Mouse (Mus musculus): ENCODE data around the gene Tjp1. TPM values are rescaled to one million over a fixed set of nuclear protein-coding genes. Genes with fewer than 3 reads are reported as not detected.

The Tjp1 gene
- polyA plus RNA-seq, 1 experiment from 2014 or later, result 17.4 TPM

GRCm38 (mm10) chr7:65520622-65521021 lies 7.0 kb downstream of the Tjp1 start:
- Histone ChIP-seq H3K27me3 (replicated peaks; ENCODE audit: control insufficient read depth, insufficient read depth, low read length) (no peaks in the 10 kb centered on the region), H3K36me3 (ENCODE audit: control insufficient read depth, insufficient read depth, low read length) (no peaks in the 10 kb centered on the region), H3K9ac (ENCODE audit: low read depth, low read length) (no peak overlapping the region), H3K27ac (ENCODE audit: low read length) (no peak overlapping the region), H3K4me2 (ENCODE audit: low read depth, low read length) (no peak overlapping the region), H3K4me1 (ENCODE audit: control insufficient read depth, insufficient read depth, low read length) (peaks cover 5% of the 10 kb centered on the region; the same call in 1 of the 2 replicates), H3K9me3 (ENCODE audit: control insufficient read depth, low read length) (no peaks in the 10 kb centered on the region), H3K4me3 (ENCODE audit: low read length) (no peak overlapping the region)
- WGBS, result 93% methylated on average over 8 of the region's 8 CpGs
- no peak for ATAC-seq

GRCm38 (mm10) chr7:65519788-65520563 lies 7.6 kb downstream of the Tjp1 start:
- Histone ChIP-seq H3K4me1 (ENCODE audit: control insufficient read depth, insufficient read depth, low read length) (peaks cover 5% of the 10 kb centered on the region; the same call in 1 of the 2 replicates), H3K27ac (ENCODE audit: low read length) (no peak overlapping the region), H3K9ac (ENCODE audit: low read depth, low read length) (no peak overlapping the region), H3K36me3 (ENCODE audit: control insufficient read depth, insufficient read depth, low read length) (no peaks in the 10 kb centered on the region), H3K9me3 (ENCODE audit: control insufficient read depth, low read length) (no peaks in the 10 kb centered on the region), H3K4me3 (ENCODE audit: low read length) (no peak overlapping the region), H3K4me2 (ENCODE audit: low read depth, low read length) (no peak overlapping the region), H3K27me3 (replicated peaks; ENCODE audit: control insufficient read depth, insufficient read depth, low read length) (no peaks in the 10 kb centered on the region)
- peak; percentile 91 for ATAC-seq
- 23% methylated on average over 12 of the region's 12 CpGs for WGBS

- WGBS, result 45% methylated on average over 8 of the region's 8 CpGs
- H3K36me3 ChIP-seq (ENCODE audit: control insufficient read depth, insufficient read depth, low read length), result no peaks in the 10 kb centered on the region
- no peak overlapping the region for H3K4me2 ChIP-seq (ENCODE audit: low read depth, low read length)
- peaks cover 5% of the 10 kb centered on the region; the same call in 1 of the 2 replicates for H3K4me1 ChIP-seq (ENCODE audit: control insufficient read depth, insufficient read depth, low read length)
- ATAC-seq, result no peak
- H3K27ac ChIP-seq (ENCODE audit: low read length), result no peak overlapping the region
- H3K4me3 ChIP-seq (ENCODE audit: low read length), result no peak overlapping the region
- H3K9me3 ChIP-seq (ENCODE audit: control insufficient read depth, low read length), result no peaks in the 10 kb centered on the region
- H3K9ac ChIP-seq (ENCODE audit: low read depth, low read length), result no peak overlapping the region
- no peaks in the 10 kb centered on the region for H3K27me3 ChIP-seq (replicated peaks; ENCODE audit: control insufficient read depth, insufficient read depth, low read length)
Measured at GRCm38 (mm10) chr7:65516903-65517302, 10.7 kb downstream of the Tjp1 start.

- no peak overlapping the region for H3K27ac ChIP-seq (ENCODE audit: low read length)
- H3K9ac ChIP-seq (ENCODE audit: low read depth, low read length), result no peak overlapping the region
- no peak overlapping the region for H3K4me3 ChIP-seq (ENCODE audit: low read length)
- no peaks in the 10 kb centered on the region for H3K36me3 ChIP-seq (ENCODE audit: control insufficient read depth, insufficient read depth, low read length)
- ATAC-seq, result no peak
- H3K4me2 ChIP-seq (ENCODE audit: low read depth, low read length), result no peak overlapping the region
- H3K27me3 ChIP-seq (replicated peaks; ENCODE audit: control insufficient read depth, insufficient read depth, low read length), result no peaks in the 10 kb centered on the region
- H3K4me1 ChIP-seq (ENCODE audit: control insufficient read depth, insufficient read depth, low read length), result no peaks in the 10 kb centered on the region
- H3K9me3 ChIP-seq (ENCODE audit: control insufficient read depth, low read length), result no peaks in the 10 kb centered on the region
- 33% methylated on average over 10 of the region's 10 CpGs for WGBS
Measured at GRCm38 (mm10) chr7:65513451-65514179, 14.0 kb downstream of the Tjp1 start.

- no peaks in the 10 kb centered on the region for H3K27me3 ChIP-seq (replicated peaks; ENCODE audit: control insufficient read depth, insufficient read depth, low read length)
- WGBS, result 77% methylated on average over 3 of the region's 3 CpGs
Measured at GRCm38 (mm10) chr7:65509357-65509756, 18.2 kb downstream of the Tjp1 start.

GRCm38 (mm10) chr7:65507341-65507740 lies 20.2 kb downstream of the Tjp1 start:
- Histone ChIP-seq H3K9me3 (ENCODE audit: control insufficient read depth, low read length) (no peaks in the 10 kb centered on the region), H3K27ac (ENCODE audit: low read length) (no peak overlapping the region), H3K9ac (ENCODE audit: low read depth, low read length) (no peak overlapping the region), H3K27me3 (replicated peaks; ENCODE audit: control insufficient read depth, insufficient read depth, low read length) (no peaks in the 10 kb centered on the region), H3K36me3 (ENCODE audit: control insufficient read depth, insufficient read depth, low read length) (no peaks in the 10 kb centered on the region), H3K4me2 (ENCODE audit: low read depth, low read length) (peak overlapping the region; percentile 27; the same call in 1 of the 2 replicates), H3K4me1 (ENCODE audit: control insufficient read depth, insufficient read depth, low read length) (no peaks in the 10 kb centered on the region), H3K4me3 (ENCODE audit: low read length) (no peak overlapping the region)
- peak; percentile 95 for ATAC-seq
- 56% methylated on average over 5 of the region's 5 CpGs for WGBS

More at GRCm38 (mm10) chr7:65509357-65509756, 18.2 kb downstream of the Tjp1 start:
- Histone ChIP-seq H3K27ac (ENCODE audit: low read length) (no peak overlapping the region), H3K4me2 (ENCODE audit: low read depth, low read length) (no peak overlapping the region), H3K36me3 (ENCODE audit: control insufficient read depth, insufficient read depth, low read length) (no peaks in the 10 kb centered on the region), H3K9me3 (ENCODE audit: control insufficient read depth, low read length) (no peaks in the 10 kb centered on the region), H3K4me3 (ENCODE audit: low read length) (no peak overlapping the region), H3K9ac (ENCODE audit: low read depth, low read length) (no peak overlapping the region), H3K4me1 (ENCODE audit: control insufficient read depth, insufficient read depth, low read length) (no peaks in the 10 kb centered on the region)
- ATAC-seq, result no peak

- no peaks in the 10 kb centered on the region for H3K36me3 ChIP-seq (ENCODE audit: control insufficient read depth, insufficient read depth, low read length)
- H3K4me2 ChIP-seq (ENCODE audit: low read depth, low read length), result no peak overlapping the region
- H3K4me1 ChIP-seq (ENCODE audit: control insufficient read depth, insufficient read depth, low read length), result no peaks in the 10 kb centered on the region
- no peak overlapping the region for H3K4me3 ChIP-seq (ENCODE audit: low read length)
- WGBS, result 69% methylated on average over 10 of the region's 10 CpGs
- ATAC-seq, result no peak
- H3K27me3 ChIP-seq (replicated peaks; ENCODE audit: control insufficient read depth, insufficient read depth, low read length), result no peaks in the 10 kb centered on the region
- no peak overlapping the region for H3K9ac ChIP-seq (ENCODE audit: low read depth, low read length)
- H3K27ac ChIP-seq (ENCODE audit: low read length), result no peak overlapping the region
- no peaks in the 10 kb centered on the region for H3K9me3 ChIP-seq (ENCODE audit: control insufficient read depth, low read length)
Measured at GRCm38 (mm10) chr7:65502486-65503322, 24.9 kb downstream of the Tjp1 start.

- Histone ChIP-seq H3K9me3 (ENCODE audit: control insufficient read depth, low read length) (no peaks in the 10 kb centered on the region), H3K36me3 (ENCODE audit: control insufficient read depth, insufficient read depth, low read length) (no peaks in the 10 kb centered on the region), H3K9ac (ENCODE audit: low read depth, low read length) (no peak overlapping the region), H3K4me1 (ENCODE audit: control insufficient read depth, insufficient read depth, low read length) (no peaks in the 10 kb centered on the region), H3K27me3 (replicated peaks; ENCODE audit: control insufficient read depth, insufficient read depth, low read length) (no peaks in the 10 kb centered on the region), H3K4me3 (ENCODE audit: low read length) (no peak overlapping the region), H3K27ac (ENCODE audit: low read length) (no peak overlapping the region), H3K4me2 (ENCODE audit: low read depth, low read length) (no peak overlapping the region)
- ATAC-seq, result no peak
- WGBS, result 51% methylated on average over 7 of the region's 7 CpGs
Measured at GRCm38 (mm10) chr7:65500746-65501145, 26.8 kb downstream of the Tjp1 start.
